Mouse (Mus musculus) spleen, postnatal 14 days (tissue): ENCODE measurements around the gene 2010300C02Rik.

Source experiments
- DNase-seq, 2 experiments: peaks; one replicate each; pipeline ENCODE4 v3.0.0; 2021 to 2022; ENCODE audit warnings: low spot score in 2 of 2

2010300C02Rik gene

GRCm38 (mm10) chr1:37711596-37712356 is 8.1 kb downstream of the 2010300C02Rik start:
- no peak for DNase-seq

- no peak for DNase-seq
Observed at GRCm38 (mm10) chr1:37711082-37711481, 8.8 kb downstream of the 2010300C02Rik start.

- no peak for DNase-seq
Observed at GRCm38 (mm10) chr1:37709736-37710135, 10.1 kb downstream of the 2010300C02Rik start.

- no peak for DNase-seq
Observed at GRCm38 (mm10) chr1:37708270-37708955, 11.5 kb downstream of the 2010300C02Rik start.

- peak in 1 of 2 experiments; percentile 4 for DNase-seq
Observed at GRCm38 (mm10) chr1:37702326-37702725, 17.6 kb downstream of the 2010300C02Rik start.

- peak in 1 of 2 experiments; percentile 5 for DNase-seq
Observed at GRCm38 (mm10) chr1:37698852-37699439, 20.9 kb downstream of the 2010300C02Rik start.

- DNase-seq: peak in 1 of 2 experiments; percentile 5
Observed at GRCm38 (mm10) chr1:37698186-37698839, 21.6 kb downstream of the 2010300C02Rik start.

- DNase-seq: no peak
Observed at GRCm38 (mm10) chr1:37696918-37697317, 23.0 kb downstream of the 2010300C02Rik start.

GRCm38 (mm10) chr1:37695732-37696131 is 24.2 kb downstream of the 2010300C02Rik start:
- DNase-seq: no peak

GRCm38 (mm10) chr1:37694417-37694816 is 25.5 kb downstream of the 2010300C02Rik start:
- DNase-seq: no peak

GRCm38 (mm10) chr1:37691179-37691578 is 28.7 kb downstream of the 2010300C02Rik start:
- DNase-seq: peak in 1 of 2 experiments; percentile 12

GRCm38 (mm10) chr1:37690665-37691064 is 29.2 kb downstream of the 2010300C02Rik start:
- DNase-seq: no peak

- no peak for DNase-seq
Observed at GRCm38 (mm10) chr1:37689730-37690129, 30.2 kb downstream of the 2010300C02Rik start.

- no peak for DNase-seq
Observed at GRCm38 (mm10) chr1:37688351-37688750, 31.5 kb downstream of the 2010300C02Rik start.

GRCm38 (mm10) chr1:37687515-37687914 is 32.4 kb downstream of the 2010300C02Rik start:
- no peak for DNase-seq

- no peak for DNase-seq
Observed at GRCm38 (mm10) chr1:37686953-37687441, 32.9 kb downstream of the 2010300C02Rik start.

GRCm38 (mm10) chr1:37678327-37679123 is 41.4 kb downstream of the 2010300C02Rik start:
- DNase-seq: peak; percentile 48 to 72

GRCm38 (mm10) chr1:37676967-37677512 is 42.8 kb downstream of the 2010300C02Rik start:
- DNase-seq: no peak

GRCm38 (mm10) chr1:37675444-37675843 is 44.4 kb downstream of the 2010300C02Rik start:
- DNase-seq: no peak

GRCm38 (mm10) chr1:37674266-37674665 is 45.6 kb downstream of the 2010300C02Rik start:
- no peak for DNase-seq

- no peak for DNase-seq
Observed at GRCm38 (mm10) chr1:37671316-37671715, 48.6 kb downstream of the 2010300C02Rik start.
